Mouse (Mus musculus) limb, embryonic 12.5 days (tissue): ENCODE measurements at regions not wholly inside any gene's neighbourhood (a gene's known extent, or its start where the extent isn't known, plus 50 kb on each side); places are given as distances from the start of the nearest gene placed in this dataset. TPM values are rescaled to one million over a fixed set of nuclear protein-coding genes. Genes with fewer than 3 reads are reported as not detected.

ENCODE experiments used
- ATAC-seq: fragments of 200-750 bp; cut with Nextera tagmentation; 2 replicates; pipeline ENCODE4 v1.8.0; 2017; ENCODE audit warnings: low read depth, moderate TSS enrichment; ENCODE audit not compliant: insufficient number of reproducible peaks, insufficient read depth, low FRiP score, low TSS enrichment
- H3K27ac ChIP-seq: fragments of 300-500 bp; sonication (generic); 2 replicates; pipeline ENCODE4 v1.5.1; 2016; ENCODE audit warnings: mild to moderate bottlenecking, moderate library complexity
- H3K27me3 ChIP-seq: fragments of 300-500 bp; sonication (generic); 2 replicates; pipeline ENCODE4 v1.6.1; 2016; ENCODE audit warnings: mild to moderate bottlenecking, moderate library complexity
- H3K36me3 ChIP-seq: fragments of 300-500 bp; sonication (generic); 2 replicates; pipeline ENCODE4 v1.6.1; 2016; ENCODE audit warnings: mild to moderate bottlenecking, moderate library complexity
- H3K4me1 ChIP-seq: fragments of 300-500 bp; sonication (generic); replicated peaks from 2 replicates; pipeline ENCODE4 v1.6.1; 2016
- H3K4me2 ChIP-seq: fragments of 300-500 bp; sonication (generic); 2 replicates; pipeline ENCODE4 v1.6.1; 2016; ENCODE audit warnings: mild to moderate bottlenecking, moderate library complexity
- H3K4me3 ChIP-seq: fragments of 300-500 bp; sonication (generic); replicated peaks from 2 replicates; pipeline ENCODE4 v1.5.1; 2016; ENCODE audit warnings: mild to moderate bottlenecking
- H3K9ac ChIP-seq: fragments of 300-500 bp; sonication (generic); replicated peaks from 2 replicates; pipeline ENCODE4 v1.6.1; 2016; ENCODE audit warnings: mild to moderate bottlenecking, moderate library complexity
- H3K9me3 ChIP-seq: fragments of 300-500 bp; sonication (generic); 2 replicates; pipeline ENCODE4 v1.6.1; 2016; ENCODE audit warnings: mild to moderate bottlenecking, moderate library complexity
- WGBS: fragments of 180-500 bp; shearing (Covaris S2); methylation state at CpG from one replicate; pipeline ENCODE4 v1.1.7; 2016; 5-methylcytosine and 5-hydroxymethylcytosine counted together
- microRNA-seq: library from miRNA; unstranded; fragments of <30 nt; microRNA quantifications from one replicate; pipeline ENCODE4, GENCODE M21; 2017

DNA sequence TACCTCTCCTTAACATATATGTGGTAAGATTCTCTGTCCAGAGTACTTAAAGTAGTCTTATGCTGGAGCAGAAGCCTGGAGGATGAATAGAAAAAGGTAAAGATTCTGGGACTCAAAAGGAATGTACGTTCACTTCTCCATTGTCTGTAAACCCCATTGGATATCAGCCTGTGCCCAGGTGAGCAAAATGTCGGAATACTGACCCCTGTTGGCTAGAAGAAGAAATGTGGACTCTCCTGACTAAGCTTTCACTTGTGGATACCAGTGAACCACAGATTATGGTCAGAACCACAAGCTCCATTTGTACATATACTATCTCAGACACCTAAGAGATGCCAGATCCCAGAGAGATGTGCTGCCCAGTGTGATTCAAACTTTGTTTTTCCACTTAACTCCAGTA is 558.5 kb downstream of the Plxdc2 start:
- Histone ChIP-seq H3K36me3 (no peaks in the 10 kb centered on the region), H3K4me2 (no peak overlapping the region), H3K9me3 (no peaks in the 10 kb centered on the region), H3K9ac (no peak overlapping the region), H3K4me1 (no peaks in the 10 kb centered on the region), H3K27ac (no peak overlapping the region), H3K4me3 (no peak overlapping the region), H3K27me3 (no peaks in the 10 kb centered on the region)
- 15% methylated on average over 2 of the region's 2 CpGs for WGBS
- 0 out of 2 replicates have a peak, but pooled peaks have one; percentile 42 for ATAC-seq

DNA sequence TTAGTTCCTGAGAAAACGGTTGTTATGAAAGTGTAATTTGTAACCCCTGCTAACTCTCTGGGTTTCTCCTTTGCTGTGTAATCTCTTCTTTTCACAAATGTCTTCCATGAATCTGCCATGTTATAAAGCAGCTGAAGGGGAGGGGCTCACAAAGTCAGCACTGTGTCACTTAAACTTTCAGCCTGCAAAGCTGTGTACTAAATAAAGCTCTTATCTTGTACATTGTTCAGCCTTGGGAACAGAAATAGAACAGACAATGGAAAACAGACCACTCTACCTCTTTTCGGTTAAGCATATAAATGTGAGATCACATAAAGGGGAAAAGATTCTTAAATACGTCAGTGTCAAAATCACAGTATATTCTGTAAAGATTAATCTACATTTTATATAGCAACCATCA is 573.9 kb downstream of the Plxdc2 start:
- no peaks in the 10 kb centered on the region for H3K9me3 ChIP-seq
- no peak overlapping the region for H3K4me2 ChIP-seq
- H3K27me3 ChIP-seq, result no peaks in the 10 kb centered on the region
- no peak for ATAC-seq
- WGBS, result 89% methylated on average over 3 of the region's 3 CpGs
- H3K4me1 ChIP-seq, result no peaks in the 10 kb centered on the region
- no peak overlapping the region for H3K4me3 ChIP-seq
- no peaks in the 10 kb centered on the region for H3K36me3 ChIP-seq
- no peak overlapping the region for H3K27ac ChIP-seq
- H3K9ac ChIP-seq, result no peak overlapping the region

DNA sequence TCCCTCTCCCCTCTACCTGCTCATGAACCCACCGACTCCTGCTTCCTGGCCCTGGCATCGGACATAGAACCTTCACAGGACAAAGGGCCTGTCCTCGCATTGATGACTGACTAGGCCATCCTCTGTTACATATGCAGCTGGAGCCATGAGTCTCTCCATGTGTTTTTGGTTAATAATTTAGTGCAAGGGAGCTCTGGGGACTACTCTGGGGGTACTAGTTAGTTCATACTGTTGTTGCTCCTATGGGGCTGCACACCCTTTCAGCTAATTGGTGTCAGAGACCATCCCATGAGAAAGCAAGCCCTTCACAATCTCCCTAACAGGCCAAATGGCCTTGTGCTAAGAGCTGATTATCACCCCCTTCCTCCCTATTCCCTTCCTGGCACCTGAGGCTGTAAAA is 603.3 kb downstream of the Plxdc2 start:
- 71% methylated on average over 3 of the region's 3 CpGs for WGBS
- ATAC-seq, result no peak

DNA sequence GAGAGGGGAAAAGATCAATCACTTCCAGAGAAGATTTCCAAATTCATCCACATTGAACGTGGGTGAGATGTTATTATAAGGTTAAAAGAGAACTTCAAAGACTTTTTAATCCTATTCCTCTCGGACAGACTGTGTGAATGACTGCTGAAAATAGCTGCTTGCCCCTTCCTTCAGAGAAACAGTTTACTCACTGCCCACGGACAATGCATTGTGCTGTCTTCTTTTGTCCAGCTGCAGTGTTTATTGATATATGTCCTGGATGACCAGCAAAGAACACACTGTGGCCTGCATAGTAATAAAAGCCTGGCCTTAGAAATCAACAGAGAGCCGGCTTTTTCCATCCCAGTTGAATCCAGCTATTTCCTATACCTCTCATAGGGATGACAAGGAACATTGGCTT is 621.3 kb downstream of the Plxdc2 start:
- H3K27me3 ChIP-seq, result no peaks in the 10 kb centered on the region
- no peaks in the 10 kb centered on the region for H3K9me3 ChIP-seq
- no peak overlapping the region for H3K27ac ChIP-seq
- no peak overlapping the region for H3K4me3 ChIP-seq
- 25% methylated on average over 4 of the region's 4 CpGs for WGBS
- H3K36me3 ChIP-seq, result no peaks in the 10 kb centered on the region
- no peak overlapping the region for H3K9ac ChIP-seq
- ATAC-seq, result no peak
- H3K4me2 ChIP-seq, result no peak overlapping the region
- H3K4me1 ChIP-seq, result no peaks in the 10 kb centered on the region

More for the DNA sequence above, 603.3 kb downstream of the Plxdc2 start:
- Histone ChIP-seq H3K4me3 (no peak overlapping the region), H3K27ac (no peak overlapping the region), H3K4me2 (no peak overlapping the region), H3K36me3 (no peaks in the 10 kb centered on the region), H3K9ac (no peak overlapping the region), H3K4me1 (no peaks in the 10 kb centered on the region), H3K9me3 (no peaks in the 10 kb centered on the region), H3K27me3 (no peaks in the 10 kb centered on the region)

DNA sequence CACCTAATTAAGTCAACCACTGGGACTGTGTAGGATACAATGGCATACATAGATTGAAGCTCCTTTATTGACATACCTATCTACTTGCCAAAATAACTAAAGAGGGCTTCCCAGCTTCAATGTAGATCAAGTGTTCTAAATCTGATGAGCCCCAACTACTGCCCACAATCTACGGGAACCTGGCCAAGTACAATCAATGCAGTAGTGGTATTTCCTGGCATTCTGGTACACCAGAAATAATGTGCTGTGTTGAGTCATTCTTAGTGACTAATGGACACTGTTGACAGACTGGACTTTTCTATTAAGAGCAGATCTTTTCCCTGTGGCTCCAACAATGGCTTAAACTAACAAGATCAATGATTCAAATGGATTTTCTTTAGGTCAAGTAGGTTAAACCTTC is 626.7 kb downstream of the Plxdc2 start:
- no peaks in the 10 kb centered on the region for H3K9me3 ChIP-seq
- WGBS, result 80% methylated on average over 1 of the region's 1 CpGs
- H3K27me3 ChIP-seq, result no peaks in the 10 kb centered on the region
- no peak overlapping the region for H3K4me2 ChIP-seq
- no peaks in the 10 kb centered on the region for H3K36me3 ChIP-seq
- no peak for ATAC-seq
- no peak overlapping the region for H3K27ac ChIP-seq
- no peak overlapping the region for H3K4me3 ChIP-seq
- no peaks in the 10 kb centered on the region for H3K4me1 ChIP-seq
- H3K9ac ChIP-seq, result no peak overlapping the region

DNA sequence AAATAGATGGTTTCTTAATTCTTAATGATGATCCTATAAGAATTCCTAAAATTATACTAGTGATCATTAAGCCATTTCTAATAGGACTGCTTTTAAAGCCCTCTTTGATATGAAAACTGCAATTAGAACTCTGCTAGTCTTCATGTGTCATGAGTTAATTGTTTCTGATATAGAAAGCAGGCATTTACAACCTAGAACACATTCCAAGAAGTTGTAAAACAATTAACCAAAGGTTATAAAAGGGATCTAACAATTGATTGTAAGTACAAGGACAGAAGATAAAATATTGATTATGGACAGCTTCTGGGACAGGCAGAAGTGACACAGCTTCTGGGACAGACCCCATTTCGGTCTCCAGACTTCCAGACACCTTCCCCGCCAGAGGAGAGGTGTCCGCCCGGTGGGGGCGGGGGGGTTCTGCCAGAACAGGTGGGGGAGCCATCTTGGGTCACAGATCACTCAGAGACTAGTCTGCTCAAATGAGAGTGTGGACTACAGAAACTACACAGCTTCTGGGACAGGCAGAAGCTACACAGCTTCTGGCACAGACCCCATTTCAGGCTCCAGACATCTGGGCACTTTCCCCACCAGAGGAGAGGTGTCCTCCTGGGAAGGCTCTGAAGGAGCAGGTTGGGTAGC is 627.6 kb downstream of the Plxdc2 start:
- Histone ChIP-seq H3K36me3 (no peaks in the 10 kb centered on the region), H3K27me3 (no peaks in the 10 kb centered on the region), H3K4me1 (no peaks in the 10 kb centered on the region), H3K4me3 (no peak overlapping the region), H3K27ac (no peak overlapping the region), H3K9ac (no peak overlapping the region), H3K4me2 (no peak overlapping the region), H3K9me3 (no peaks in the 10 kb centered on the region)
- 76% methylated on average over 5 of the region's 5 CpGs for WGBS
- no peak for ATAC-seq

Small RNAs in the stretch of these regions (microRNA-seq; reads per million reads assigned to microRNA genes)
- gene Gm24933, result not detected
